Mouse (Mus musculus): ENCODE results near the gene R3hdm1. TPM values are rescaled to one million over a fixed set of nuclear protein-coding genes. Genes with fewer than 3 reads are reported as not detected.

Gene R3hdm1
- total and polyA plus RNA-seq, 3 experiments: 17.7 to 164 (median 106) TPM

DNA sequence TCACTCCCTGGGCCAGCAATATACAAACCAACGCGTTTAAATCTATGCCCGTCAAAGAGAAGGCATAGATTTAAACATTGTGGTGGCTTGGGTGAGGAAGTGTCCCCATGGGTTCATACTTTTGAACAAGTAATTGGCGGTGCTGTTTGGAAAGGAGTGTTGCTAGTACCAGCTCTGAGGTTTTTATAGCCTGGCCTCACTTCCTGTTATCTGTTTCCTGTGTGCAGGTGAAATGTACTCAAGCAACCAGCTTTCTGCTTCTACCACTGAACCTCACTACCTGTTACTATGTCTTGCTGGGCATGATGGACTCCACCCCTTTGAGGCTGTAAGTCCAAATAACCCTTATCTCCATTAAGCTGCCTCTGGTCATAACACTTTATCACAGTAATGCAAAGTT lies 45.8 kb upstream of the R3hdm1 start:
- no peaks in the 10 kb centered on the region for H3K9me3 ChIP-seq (replicated peaks; ENCODE audit: insufficient read depth, low read length)
- peaks cover 0 to 3% of the 10 kb centered on the region in 2 experiments; a peak in 2 of 4 replicates for H3K36me3 ChIP-seq (ENCODE audit: control insufficient read depth in 1 of 2, insufficient read depth in 2 of 2, low read length in 2 of 2)
- H3K27ac ChIP-seq (ENCODE audit: control insufficient read depth, low read depth, low read length): no peak overlapping the region
- peaks cover 0 to 3% of the 10 kb centered on the region in 2 experiments; a peak in 1 of 4 replicates for H3K4me1 ChIP-seq (ENCODE audit: control insufficient read depth in 1 of 2, insufficient read depth in 2 of 2, low read length in 2 of 2)
- no peaks in the 10 kb centered on the region for H3K79me2 ChIP-seq (ENCODE audit: control insufficient read depth, insufficient read depth, low read length, poor library complexity)
- no peak for TF ChIP-seq MAX (IDR thresholded peaks at IDR 0.05; ENCODE audit: low read length)
- TF ChIP-seq ZC3H11A (IDR thresholded peaks at IDR 0.05; ENCODE audit: low read depth, low read length): no peak
- TF ChIP-seq TAL1 (IDR thresholded peaks at IDR 0.05; ENCODE audit: low read length): no peak
- no peak for TF ChIP-seq EP300 (IDR thresholded peaks at IDR 0.05; ENCODE audit: low read depth in 1 of 2, low read length in 2 of 2)
- TF ChIP-seq POLR2AphosphoS5 (IDR thresholded peaks at IDR 0.05; ENCODE audit: borderline replicate concordance, low read depth, low read length): no peak
- no peak for TF ChIP-seq SIN3A (IDR thresholded peaks at IDR 0.05; ENCODE audit: low read length)
- TF ChIP-seq NELFE (IDR thresholded peaks at IDR 0.05; ENCODE audit: low read depth, low read length): no peak
- H3K4me3 ChIP-seq (ENCODE audit: control insufficient read depth in 1 of 2, insufficient read depth in 1 of 2, low read depth in 2 of 2, low read length in 2 of 2): no peak overlapping the region
- no peak overlapping the region for H3K9ac ChIP-seq (ENCODE audit: control insufficient read depth, low read depth, low read length, poor library complexity, severe bottlenecking)
- H3K27me3 ChIP-seq (ENCODE audit: control insufficient read depth in 1 of 2, insufficient read depth in 2 of 2, low read length in 2 of 2): no peaks in the 10 kb centered on the region
- DNase-seq (ENCODE audit: low read depth, low spot score): no peak

DNA sequence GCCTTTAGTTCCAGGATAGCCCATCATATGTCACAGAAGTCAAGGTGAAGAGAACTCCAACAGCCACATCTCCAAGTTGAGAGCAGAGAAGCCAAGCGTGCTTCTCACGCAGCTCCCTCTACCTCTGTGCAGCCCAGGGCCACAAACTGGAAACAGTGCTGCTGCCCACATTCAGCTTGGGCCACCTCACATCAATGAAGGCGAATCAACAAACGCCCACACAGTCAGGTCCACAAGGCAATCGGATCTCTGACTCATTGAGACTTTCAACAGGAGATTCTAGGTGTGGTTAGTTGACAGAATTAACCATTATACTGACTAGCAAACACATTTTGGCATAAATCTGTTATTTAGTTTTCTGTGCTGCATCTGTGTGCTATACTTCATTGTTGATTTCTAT lies 44.5 kb upstream of the R3hdm1 start:
- TF ChIP-seq GABPA (IDR thresholded peaks at IDR 0.05; ENCODE audit: low read depth, low read length) (no peak), USF1 (IDR thresholded peaks at IDR 0.05; ENCODE audit: low read depth, low read length) (no peak), GATA1 (IDR thresholded peaks at IDR 0.05; ENCODE audit: low read depth, low read length) (no peak), EP300 (IDR thresholded peaks at IDR 0.05; ENCODE audit: low read depth in 1 of 2, low read length in 2 of 2) (no peak), TAL1 (IDR thresholded peaks at IDR 0.05; ENCODE audit: low read length) (no peak), TBP (IDR thresholded peaks at IDR 0.05; ENCODE audit: low read depth, low read length) (no peak), HCFC1 (IDR thresholded peaks at IDR 0.05; ENCODE audit: low read depth, low read length) (no peak), POLR2A (IDR thresholded peaks at IDR 0.05; ENCODE audit: control insufficient read depth in 1 of 2, insufficient read depth in 1 of 2, low read depth in 1 of 2, low read length in 2 of 2, poor library complexity in 1 of 2) (no peak), BHLHE40 (IDR thresholded peaks at IDR 0.05; ENCODE audit: borderline replicate concordance, low read depth, low read length) (no peak), ZMIZ1 (IDR thresholded peaks at IDR 0.05; ENCODE audit: low read depth, low read length) (no peak), ZNF384 (IDR thresholded peaks at IDR 0.05; ENCODE audit: low read depth, low read length) (no peak), CTCF (IDR thresholded peaks at IDR 0.05 in 2 of 3, conservative IDR thresholded peaks at IDR 0.05 in 1 of 3; ENCODE audit: control insufficient read depth in 1 of 3, insufficient read depth in 1 of 3, low read depth in 2 of 3, low read length in 3 of 3, poor library complexity in 1 of 3, severe bottlenecking in 1 of 3) (no peak), RAD21 (IDR thresholded peaks at IDR 0.05; ENCODE audit: low read depth, low read length) (no peak), CHD2 (IDR thresholded peaks at IDR 0.05; ENCODE audit: low read length) (no peak), MYB (IDR thresholded peaks at IDR 0.05; ENCODE audit: low read depth, low read length) (no peak), ETS1 (IDR thresholded peaks at IDR 0.05; ENCODE audit: low read depth, low read length) (no peak), CHD1 (IDR thresholded peaks at IDR 0.05; ENCODE audit: low read depth, low read length) (no peak), MAZ (IDR thresholded peaks at IDR 0.05; ENCODE audit: low read depth, low read length) (no peak)
- Histone ChIP-seq H3K36me3 (ENCODE audit: control insufficient read depth in 1 of 2, insufficient read depth in 2 of 2, low read length in 2 of 2) (peaks cover 0 to 3% of the 10 kb centered on the region in 2 experiments; a peak in 2 of 4 replicates), H3K79me2 (ENCODE audit: control insufficient read depth, insufficient read depth, low read length, poor library complexity) (no peaks in the 10 kb centered on the region), H3K27me3 (ENCODE audit: control insufficient read depth in 1 of 2, insufficient read depth in 2 of 2, low read length in 2 of 2) (no peaks in the 10 kb centered on the region), H3K9ac (ENCODE audit: control insufficient read depth, low read depth, low read length, poor library complexity, severe bottlenecking) (no peak overlapping the region), H3K27ac (ENCODE audit: control insufficient read depth, low read depth, low read length) (no peak overlapping the region), H3K4me3 (ENCODE audit: control insufficient read depth in 1 of 2, insufficient read depth in 1 of 2, low read depth in 2 of 2, low read length in 2 of 2) (no peak overlapping the region), H3K4me1 (ENCODE audit: control insufficient read depth in 1 of 2, insufficient read depth in 2 of 2, low read length in 2 of 2) (peaks cover 0 to 3% of the 10 kb centered on the region in 2 experiments; a peak in 1 of 4 replicates), H3K9me3 (replicated peaks; ENCODE audit: insufficient read depth, low read length) (no peaks in the 10 kb centered on the region)
- no peak for DNase-seq (ENCODE audit: low read depth, low spot score)
